Mouse (Mus musculus): ENCODE data around the gene Fgf9. TPM values are rescaled to one million over a fixed set of nuclear protein-coding genes. Genes with fewer than 3 reads are reported as not detected.

Gene Fgf9
- total RNA-seq (2021) (10 to 100 TPM; 17.0 to 19.9 TPM), polyA plus RNA-seq (2012; rRNA removed) (1.6 and 2.3 TPM in 2 replicates)
- long read RNA-seq, partial matches to known transcripts = 0 of 4 reads
- long read RNA-seq, other reads (novel, unspliced or antisense) = 1 of 4 reads

GRCm38 (mm10) chr14:58070481-58071119, at the start of gene Fgf9:
Gene Fgf9, plus strand, starts transcription at chr14:58070547.
- peak; percentile 79 for DNase-seq

GRCm38 (mm10) chr14:58034567-58034966, 35.8 kb upstream of the Fgf9 start:
- peak; percentile 50 for DNase-seq

GRCm38 (mm10) chr14:58036174-58036573, 34.2 kb upstream of the Fgf9 start:
- no peak for DNase-seq

- DNase-seq = no peak
Measured at GRCm38 (mm10) chr14:58046639-58047284, 23.6 kb upstream of the Fgf9 start.

GRCm38 (mm10) chr14:58050691-58051090, 19.7 kb upstream of the Fgf9 start:
- no peak for DNase-seq

- DNase-seq = no peak
Measured at GRCm38 (mm10) chr14:58067586-58067985, 2.8 kb upstream of the Fgf9 start.

- DNase-seq = peak; percentile 36
Measured at GRCm38 (mm10) chr14:58068641-58069040, 1.7 kb upstream of the Fgf9 start.

- peak; percentile 24 for DNase-seq
Measured at GRCm38 (mm10) chr14:58069927-58070326, 420 bp upstream of the Fgf9 start.

- peak; percentile 89 for DNase-seq
Measured at GRCm38 (mm10) chr14:58071120-58071641, 834 bp downstream of the Fgf9 start.

GRCm38 (mm10) chr14:58071830-58072770, 1.8 kb downstream of the Fgf9 start:
- peak; percentile 91 for DNase-seq

- DNase-seq = peak; percentile 65
Measured at GRCm38 (mm10) chr14:58072771-58073501, 2.6 kb downstream of the Fgf9 start.

GRCm38 (mm10) chr14:58073936-58074335, 3.6 kb downstream of the Fgf9 start:
- peak; percentile 70 for DNase-seq

- DNase-seq = peak; percentile 79
Measured at GRCm38 (mm10) chr14:58074621-58075432, 4.5 kb downstream of the Fgf9 start.

- DNase-seq = peak; percentile 71
Measured at GRCm38 (mm10) chr14:58075433-58076029, 5.2 kb downstream of the Fgf9 start.

- peak; percentile 81 for DNase-seq
Measured at GRCm38 (mm10) chr14:58076030-58076521, 5.7 kb downstream of the Fgf9 start.

- no peak for DNase-seq
Measured at GRCm38 (mm10) chr14:58076726-58077255, 6.4 kb downstream of the Fgf9 start.

- DNase-seq = peak; percentile 61
Measured at GRCm38 (mm10) chr14:58079471-58079870, 9.1 kb downstream of the Fgf9 start.

GRCm38 (mm10) chr14:58081955-58082354, 11.6 kb downstream of the Fgf9 start:
- no peak for DNase-seq

GRCm38 (mm10) chr14:58084240-58084639, 13.9 kb downstream of the Fgf9 start:
- DNase-seq = no peak

GRCm38 (mm10) chr14:58087326-58087725, 17.0 kb downstream of the Fgf9 start:
- DNase-seq = no peak

All from adrenal gland, adult 2 months (tissue).